Mouse (Mus musculus) midbrain, embryonic 11.5 days (tissue): ENCODE measurements around the gene Borcs8. TPM values are rescaled to one million over a fixed set of nuclear protein-coding genes. Genes with fewer than 3 reads are reported as not detected.

Source experiments
- ATAC-seq: fragments of 200-750 bp; cut with Nextera tagmentation; 2 replicates; pipeline ENCODE4 v1.8.0; 2017; ENCODE audit warnings: moderate TSS enrichment, moderate library complexity; ENCODE audit not compliant: low FRiP score
- DNase-seq: peaks from one replicate; pipeline ENCODE4 v3.0.0; 2015; ENCODE audit warnings: low spot score; ENCODE audit errors: missing footprints
- H3K27ac ChIP-seq: fragments of 300-500 bp; sonication (generic); 2 replicates; pipeline ENCODE4 v1.5.1; 2014; ENCODE audit warnings: low read depth, low read length
- H3K27me3 ChIP-seq: fragments of 300-500 bp; sonication (generic); 2 replicates; pipeline ENCODE4 v1.6.1; 2014; ENCODE audit warnings: mild to moderate bottlenecking, low read length, moderate library complexity, mixed read lengths; ENCODE audit not compliant: control insufficient read depth, insufficient read depth
- H3K36me3 ChIP-seq: fragments of 300-500 bp; sonication (generic); 2 replicates; pipeline ENCODE4 v1.6.1; 2014; ENCODE audit warnings: mild to moderate bottlenecking, low read length, moderate library complexity, mixed read lengths; ENCODE audit not compliant: control insufficient read depth, insufficient read depth
- H3K4me1 ChIP-seq: fragments of 300-500 bp; sonication (generic); 2 replicates; pipeline ENCODE4 v1.6.1; 2014; ENCODE audit warnings: low read length; ENCODE audit not compliant: control insufficient read depth, insufficient read depth
- H3K4me2 ChIP-seq: fragments of 300-500 bp; sonication (generic); 2 replicates; pipeline ENCODE4 v1.6.1; 2014; ENCODE audit warnings: mild to moderate bottlenecking, moderate library complexity
- H3K4me3 ChIP-seq: fragments of 300-500 bp; sonication (generic); 2 replicates; pipeline ENCODE4 v1.5.1; 2014; ENCODE audit warnings: low read depth, low read length
- H3K9ac ChIP-seq: fragments of 300-500 bp; sonication (generic); 2 replicates; pipeline ENCODE4 v1.6.1; 2014; ENCODE audit warnings: low read length
- H3K9me3 ChIP-seq: fragments of 300-500 bp; sonication (generic); 2 replicates; pipeline ENCODE4 v1.6.1; 2016; ENCODE audit warnings: low read length; ENCODE audit not compliant: control insufficient read depth
- WGBS: fragments of 180-500 bp; shearing (Covaris S2); extraction: QIAGEN DNeasy Blood & Tissue Kit; methylation state at CpG from one replicate; pipeline ENCODE4 v1.1.7; 2014; 5-methylcytosine and 5-hydroxymethylcytosine counted together
- polyA plus RNA-seq: library from polyadenylated mRNA; unstranded; fragments of >200 nt; fragmentation: Nextera tagmentation; extraction: Ambion mirVana; gene quantifications from 2 replicates; pipeline ENCODE4 v1.2.1, GENCODE M21; 2014

Borcs8 gene
- polyA plus RNA-seq, 1 experiment from 2014 or later: 41.3 TPM

DNA sequence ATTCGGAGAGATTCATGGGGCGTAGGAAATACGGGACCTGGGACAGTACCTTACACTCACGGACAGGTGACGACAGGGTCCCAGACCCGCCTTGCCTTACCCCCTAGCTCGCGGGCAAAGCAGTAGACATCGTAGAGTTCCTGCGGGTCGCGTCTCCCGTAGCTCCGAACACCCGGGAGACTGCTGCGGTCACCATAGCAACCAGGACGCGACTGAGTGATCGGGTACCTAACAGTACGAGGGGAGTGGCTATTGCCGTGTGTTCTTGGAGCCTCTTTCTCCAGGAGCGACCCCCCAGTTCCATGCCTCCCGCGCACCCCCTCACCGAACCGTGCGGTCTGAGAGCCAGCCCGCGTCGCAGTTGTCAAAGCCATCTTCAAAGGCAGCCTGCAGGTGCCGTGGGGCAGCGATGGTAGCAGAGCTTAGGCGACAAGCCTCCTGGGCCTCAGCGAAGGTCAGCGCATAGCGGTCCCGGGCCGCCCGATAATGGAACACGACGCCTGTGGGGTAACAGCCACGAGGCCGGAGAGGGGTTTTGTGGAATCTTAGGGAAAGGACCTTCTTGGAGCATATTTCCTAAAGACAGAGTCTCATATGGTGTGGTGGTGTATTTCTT, 26.8 kb upstream of the Borcs8 start:
- Histone ChIP-seq H3K36me3 (peaks cover 9% of the 10 kb centered on the region; the same call in 1 of the 2 replicates), H3K27me3 (peaks cover 54% of the 10 kb centered on the region), H3K9me3 (no peaks in the 10 kb centered on the region), H3K4me3 (no peak overlapping the region), H3K4me2 (no peak overlapping the region), H3K27ac (no peak overlapping the region), H3K9ac (no peak overlapping the region), H3K4me1 (peaks cover 6% of the 10 kb centered on the region)
- 7% methylated on average over 42 of the region's 43 CpGs for WGBS
- ATAC-seq (peak; percentile 42; the same call in 1 of the 2 replicates), DNase-seq (peak; percentile 91)

DNA sequence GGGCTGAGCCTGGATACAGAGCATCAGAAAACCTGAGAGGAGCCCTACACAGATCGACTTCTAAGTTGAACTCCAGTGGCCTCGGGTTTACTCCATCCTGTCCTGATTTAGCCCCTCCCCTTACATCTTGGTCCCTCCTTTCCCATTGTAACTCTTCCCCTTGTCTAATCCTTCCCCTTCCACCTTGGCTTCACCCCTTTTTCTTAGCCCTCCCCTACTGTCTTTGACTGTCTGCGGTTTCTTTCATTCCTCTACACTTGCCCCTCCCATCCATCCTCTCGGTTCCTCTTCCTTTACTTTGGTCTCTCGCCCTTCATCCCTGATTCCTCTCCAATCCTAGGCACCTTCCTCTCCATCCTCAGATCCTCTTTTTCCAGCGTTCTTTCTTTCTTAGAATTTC, 24.8 kb upstream of the Borcs8 start:
- no peak overlapping the region for H3K4me2 ChIP-seq
- no peaks in the 10 kb centered on the region for H3K9me3 ChIP-seq
- H3K4me1 ChIP-seq: peaks cover 17% of the 10 kb centered on the region
- H3K36me3 ChIP-seq: peaks cover 9% of the 10 kb centered on the region; the same call in 1 of the 2 replicates
- no peak overlapping the region for H3K27ac ChIP-seq
- H3K27me3 ChIP-seq: peaks cover 54% of the 10 kb centered on the region
- no peak for ATAC-seq
- 16% methylated on average over 6 of the region's 6 CpGs for WGBS
- DNase-seq: peak; percentile 60
- H3K9ac ChIP-seq: no peak overlapping the region
- H3K4me3 ChIP-seq: no peak overlapping the region

DNA sequence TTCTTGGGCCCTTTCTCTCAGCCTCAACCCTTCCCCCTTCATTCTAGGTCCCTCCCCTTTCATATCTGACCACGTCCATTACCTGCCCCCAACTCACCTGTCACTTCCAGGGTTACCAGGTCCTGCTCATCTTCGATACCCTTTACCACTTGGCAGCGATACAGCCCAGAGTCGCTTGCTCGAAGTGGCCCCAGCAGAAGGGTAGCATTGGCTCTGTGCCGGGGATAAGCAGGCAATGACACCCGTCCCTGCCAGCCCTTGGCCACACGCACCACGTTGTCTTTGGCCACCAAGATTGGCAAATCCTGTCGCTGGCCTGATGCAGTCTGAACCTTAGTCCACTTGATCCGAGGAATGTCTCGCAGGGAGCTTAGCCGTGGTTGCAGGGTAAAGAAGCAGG, 24.4 kb upstream of the Borcs8 start:
- no peak for ATAC-seq
- no peak overlapping the region for H3K9ac ChIP-seq
- H3K4me1 ChIP-seq: peaks cover 17% of the 10 kb centered on the region
- H3K36me3 ChIP-seq: peaks cover 7% of the 10 kb centered on the region; the same call in 1 of the 2 replicates
- no peak overlapping the region for H3K27ac ChIP-seq
- no peak overlapping the region for H3K4me2 ChIP-seq
- peaks cover 54% of the 10 kb centered on the region for H3K27me3 ChIP-seq
- H3K9me3 ChIP-seq: no peaks in the 10 kb centered on the region
- WGBS: 67% methylated on average over 13 of the region's 13 CpGs
- no peak overlapping the region for H3K4me3 ChIP-seq
- DNase-seq: peak; percentile 35

DNA sequence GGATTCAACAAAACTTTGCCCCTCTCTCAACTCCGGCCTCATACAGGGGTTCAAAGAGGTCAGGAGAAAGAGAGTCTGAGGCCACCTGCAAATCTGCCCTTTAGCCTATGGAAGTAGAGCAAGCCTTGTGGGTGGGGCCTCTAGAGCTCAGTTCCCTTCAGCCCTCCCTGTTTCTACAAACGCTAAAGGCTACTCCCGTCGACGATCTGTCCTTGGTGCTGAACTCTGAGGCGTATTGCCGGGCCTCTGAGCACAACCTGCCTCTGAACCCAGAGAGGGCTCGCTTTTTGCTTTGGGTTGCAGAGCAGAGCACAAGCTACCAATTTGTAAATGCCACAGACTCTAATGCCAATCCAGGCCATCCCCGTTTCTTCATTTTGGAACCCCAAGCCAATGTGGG, 21.7 kb upstream of the Borcs8 start:
- H3K4me2 ChIP-seq: peak overlapping the region; percentile 8; the same call in 1 of the 2 replicates
- no peak overlapping the region for H3K4me3 ChIP-seq
- WGBS: 7% methylated on average over 9 of the region's 9 CpGs

DNA sequence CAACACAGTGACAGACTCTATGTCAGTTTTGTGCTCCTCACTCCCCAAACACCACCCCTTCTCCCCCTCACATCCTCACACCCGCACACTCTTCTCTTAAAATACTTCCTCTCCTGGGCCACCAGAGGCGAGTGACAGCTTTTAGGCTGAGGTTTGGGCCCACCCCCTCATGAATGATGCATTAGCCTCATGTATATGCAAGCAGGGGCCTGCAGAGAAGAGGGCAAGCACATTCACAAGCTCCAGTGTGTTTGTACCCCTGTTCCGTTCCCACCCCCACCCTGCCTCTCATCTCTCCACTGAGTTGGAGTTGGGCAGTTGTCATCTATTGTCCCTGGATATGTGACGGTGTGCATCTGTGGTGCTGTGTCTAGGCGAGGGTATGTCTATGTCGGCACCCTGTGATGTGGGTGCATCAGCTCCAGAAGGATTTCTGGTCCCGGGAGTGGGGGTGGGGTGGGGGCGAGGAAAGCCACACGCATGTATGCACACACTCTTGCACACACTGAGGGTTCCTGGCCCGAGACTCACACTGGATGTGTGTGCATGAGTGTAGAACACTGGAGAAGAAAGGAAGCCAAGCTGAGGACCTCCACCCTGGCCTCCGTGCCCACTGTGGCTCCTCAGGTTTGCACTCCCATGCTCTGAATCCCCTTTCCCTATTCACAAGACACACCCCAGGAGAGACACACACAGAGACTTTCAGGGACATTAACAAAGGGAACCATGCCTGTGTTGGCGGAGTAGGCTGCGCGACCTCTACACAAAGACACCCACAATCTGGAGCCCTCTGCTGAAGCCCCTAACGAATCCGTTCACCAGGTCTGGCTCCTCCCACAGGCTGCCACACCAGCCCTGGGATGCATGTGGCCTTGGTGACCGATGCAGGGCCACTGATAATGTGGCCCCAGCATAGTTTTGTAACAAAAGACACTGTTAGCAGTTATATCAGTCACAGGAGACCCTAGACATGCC, 20.3 kb upstream of the Borcs8 start:
- Histone ChIP-seq H3K36me3 (no peaks in the 10 kb centered on the region), H3K4me3 (peak overlapping the region; percentile 53), H3K4me2 (peak overlapping the region; percentile 80), H3K27ac (peak overlapping the region; percentile 80), H3K4me1 (peaks cover 11% of the 10 kb centered on the region; the same call in 1 of the 2 replicates), H3K9ac (peak overlapping the region; percentile 81), H3K9me3 (no peaks in the 10 kb centered on the region), H3K27me3 (peaks cover 19% of the 10 kb centered on the region)
- ATAC-seq (peak; percentile 88), DNase-seq (peak; percentile 93)
- 6% methylated on average over 17 of the region's 17 CpGs for WGBS

More for the DNA sequence above, 21.7 kb upstream of the Borcs8 start:
- ATAC-seq (no peak), DNase-seq (no peak)
- peaks cover 33% of the 10 kb centered on the region for H3K27me3 ChIP-seq
- no peak overlapping the region; the same call in 1 of the 2 replicates for H3K9ac ChIP-seq
- H3K9me3 ChIP-seq: no peaks in the 10 kb centered on the region
- no peak overlapping the region for H3K27ac ChIP-seq
- H3K36me3 ChIP-seq: no peaks in the 10 kb centered on the region
- peaks cover 13% of the 10 kb centered on the region for H3K4me1 ChIP-seq

DNA sequence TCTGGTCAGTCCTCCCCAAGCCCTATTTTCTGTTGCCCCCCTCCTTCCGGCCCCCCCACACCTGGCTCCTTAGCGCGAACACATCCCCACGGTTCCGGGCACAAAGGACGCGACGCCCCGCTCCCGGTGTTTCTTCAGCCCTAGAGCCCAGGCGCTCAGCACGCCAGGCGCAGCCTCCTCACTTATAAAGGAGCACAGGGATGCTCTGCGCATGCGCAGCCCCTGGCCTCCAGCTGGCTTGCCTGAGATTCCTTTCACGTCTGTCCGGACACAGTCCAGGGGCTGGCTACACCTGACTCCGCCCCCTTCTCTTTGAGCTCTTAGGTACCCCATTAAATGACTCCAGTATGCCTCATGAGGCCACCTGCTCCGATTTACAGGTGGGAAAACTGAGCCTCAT, 18.6 kb upstream of the Borcs8 start, which contains the start of gene Ncan:
TSS of gene Ncan (minus strand) at position 207 of the 400 bp plus-strand sequence.
- Histone ChIP-seq H3K36me3 (no peaks in the 10 kb centered on the region), H3K4me3 (peak within 1 kb of the TSS; percentile 53), H3K4me2 (peak within 1 kb of the TSS; percentile 80), H3K27ac (peak within 1 kb of the TSS; percentile 80), H3K9me3 (no peaks in the 10 kb centered on the region), H3K4me1 (peaks cover 11% of the 10 kb centered on the region; the same call in 1 of the 2 replicates), H3K27me3 (peaks cover 5% of the 10 kb centered on the region; the same call in 1 of the 2 replicates), H3K9ac (peak within 1 kb of the TSS; percentile 81)
- WGBS: 1% methylated on average over 19 of the region's 19 CpGs
- peak; percentile 98 for DNase-seq
- peak; percentile 79 for ATAC-seq

DNA sequence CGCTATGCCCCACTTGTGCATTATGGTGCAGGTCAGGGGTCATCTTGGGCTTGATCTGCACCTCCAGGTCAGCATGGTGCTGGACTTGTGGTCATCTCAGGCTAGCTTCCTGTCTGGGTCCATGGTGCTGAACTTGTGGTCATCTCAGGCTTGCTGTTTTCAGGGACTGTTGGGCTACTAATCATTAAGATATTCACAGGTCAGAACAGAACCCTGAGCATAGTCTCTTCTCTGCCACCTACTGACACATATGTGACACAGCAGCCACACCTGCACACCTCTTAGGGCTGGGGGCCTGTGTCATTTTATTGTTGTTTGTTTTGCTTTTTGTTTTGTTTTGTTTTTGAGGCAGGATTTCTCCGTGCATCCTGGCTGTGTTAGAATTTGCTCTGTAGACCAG, 16.4 kb upstream of the Borcs8 start:
- no peak overlapping the region for H3K4me3 ChIP-seq
- H3K4me2 ChIP-seq: no peak overlapping the region
- no peak overlapping the region for H3K9ac ChIP-seq
- peaks cover 9% of the 10 kb centered on the region; the same call in 1 of the 2 replicates for H3K4me1 ChIP-seq
- no peaks in the 10 kb centered on the region for H3K36me3 ChIP-seq
- no peaks in the 10 kb centered on the region for H3K27me3 ChIP-seq
- 51% methylated on average over 2 of the region's 2 CpGs for WGBS
- H3K9me3 ChIP-seq: no peaks in the 10 kb centered on the region
- no peak overlapping the region for H3K27ac ChIP-seq
- ATAC-seq (no peak), DNase-seq (peak; percentile 28)

DNA sequence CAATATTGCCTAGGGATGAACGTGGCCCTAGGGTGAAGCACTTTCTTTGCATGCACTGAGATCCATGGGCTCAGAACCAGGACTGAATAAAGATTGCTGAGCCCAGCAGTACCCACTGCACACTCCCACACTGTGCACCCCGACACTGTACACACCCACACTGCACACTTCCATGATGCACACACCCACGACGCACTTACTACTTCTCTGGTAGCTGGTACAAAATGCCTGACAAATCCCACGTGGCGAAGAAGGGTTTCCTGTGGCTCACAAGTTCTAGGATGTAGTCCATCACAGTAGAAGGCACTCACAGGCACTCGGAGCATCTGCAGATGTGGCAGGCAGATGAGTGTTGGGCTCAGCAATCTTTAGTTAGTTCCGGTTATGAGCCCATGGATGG, 14.3 kb upstream of the Borcs8 start:
- no peak overlapping the region for H3K27ac ChIP-seq
- H3K27me3 ChIP-seq: no peaks in the 10 kb centered on the region
- no peaks in the 10 kb centered on the region for H3K36me3 ChIP-seq
- no peak overlapping the region for H3K9ac ChIP-seq
- H3K9me3 ChIP-seq: no peaks in the 10 kb centered on the region
- no peak overlapping the region for H3K4me2 ChIP-seq
- no peak overlapping the region for H3K4me3 ChIP-seq
- DNase-seq (peak; percentile 39), ATAC-seq (no peak)
- no peaks in the 10 kb centered on the region for H3K4me1 ChIP-seq
- 67% methylated on average over 8 of the region's 8 CpGs for WGBS

DNA sequence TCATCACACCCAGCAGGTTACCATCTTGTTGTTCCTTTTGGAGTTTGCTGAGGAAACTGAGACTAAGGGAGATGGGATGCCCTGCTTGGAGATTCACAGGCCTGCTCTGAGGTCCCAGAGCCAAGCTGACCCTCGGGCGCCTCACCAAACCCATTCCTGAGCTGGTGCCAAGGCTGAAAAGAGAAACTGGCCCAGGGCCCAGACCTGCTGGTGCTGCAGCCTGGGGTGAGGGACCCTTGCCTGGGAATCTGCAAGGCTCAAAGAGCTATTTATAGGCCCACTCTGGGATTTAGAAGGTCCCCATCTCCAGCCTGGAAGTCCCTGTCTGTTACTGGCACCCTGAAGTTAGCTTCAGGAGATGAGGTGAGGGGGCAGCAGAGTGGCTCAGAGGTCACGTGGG, 10.9 kb upstream of the Borcs8 start:
- WGBS: 79% methylated on average over 3 of the region's 3 CpGs
- H3K27ac ChIP-seq: no peak overlapping the region
- H3K27me3 ChIP-seq: no peaks in the 10 kb centered on the region
- H3K9me3 ChIP-seq: no peaks in the 10 kb centered on the region
- no peaks in the 10 kb centered on the region for H3K36me3 ChIP-seq
- DNase-seq (no peak), ATAC-seq (no peak)
- no peak overlapping the region for H3K4me2 ChIP-seq
- H3K4me3 ChIP-seq: no peak overlapping the region
- H3K9ac ChIP-seq: no peak overlapping the region
- H3K4me1 ChIP-seq: peaks cover 4% of the 10 kb centered on the region
